Mouse (Mus musculus): ENCODE results near the gene Gm43951.

Gm43951 gene

GRCm38 (mm10) chr11:72206341-72207203, at the start of gene Gm43951:
Gene Gm43951 (minus strand): TSS chr11:72206840.
- no peak for DNase-seq

GRCm38 (mm10) chr11:72256441-72256840, 49.8 kb upstream of the Gm43951 start:
- DNase-seq, result no peak

- no peak for DNase-seq
Measured at GRCm38 (mm10) chr11:72255629-72256028, 49.0 kb upstream of the Gm43951 start.

- no peak for DNase-seq
Measured at GRCm38 (mm10) chr11:72245196-72245753, 38.6 kb upstream of the Gm43951 start.

GRCm38 (mm10) chr11:72240062-72240860, 33.6 kb upstream of the Gm43951 start:
- no peak for DNase-seq

GRCm38 (mm10) chr11:72234013-72234412, 27.4 kb upstream of the Gm43951 start:
- no peak for DNase-seq

- no peak for DNase-seq
Measured at GRCm38 (mm10) chr11:72232991-72233390, 26.4 kb upstream of the Gm43951 start.

GRCm38 (mm10) chr11:72232068-72232467, 25.4 kb upstream of the Gm43951 start:
- DNase-seq, result no peak

- no peak for DNase-seq
Measured at GRCm38 (mm10) chr11:72228513-72228912, 21.9 kb upstream of the Gm43951 start.

GRCm38 (mm10) chr11:72226901-72227300, 20.3 kb upstream of the Gm43951 start:
- DNase-seq, result no peak

- DNase-seq, result peak; percentile 43
Measured at GRCm38 (mm10) chr11:72226020-72226791, 19.6 kb upstream of the Gm43951 start.

- peak; percentile 70 for DNase-seq
Measured at GRCm38 (mm10) chr11:72224865-72225264, 18.2 kb upstream of the Gm43951 start.

GRCm38 (mm10) chr11:72223414-72223813, 16.8 kb upstream of the Gm43951 start:
- no peak for DNase-seq

- no peak for DNase-seq
Measured at GRCm38 (mm10) chr11:72221278-72221677, 14.6 kb upstream of the Gm43951 start.

GRCm38 (mm10) chr11:72217116-72217515, 10.5 kb upstream of the Gm43951 start:
- no peak for DNase-seq

- peak; percentile 80 for DNase-seq
Measured at GRCm38 (mm10) chr11:72215410-72215797, 8.8 kb upstream of the Gm43951 start, which contains the start of gene Med31. Gene Med31 (minus strand): TSS chr11:72215592.

GRCm38 (mm10) chr11:72214591-72215409, 8.2 kb upstream of the Gm43951 start:
- DNase-seq, result peak; percentile 89

- DNase-seq, result no peak
Measured at GRCm38 (mm10) chr11:72207834-72208377, 1.3 kb upstream of the Gm43951 start.

GRCm38 (mm10) chr11:72207204-72207833, 679 bp upstream of the Gm43951 start, which contains the start of the genes 4933427D14Rik and Txndc17:
Gene 4933427D14Rik (minus strand): TSS chr11:72207459.
Gene Txndc17 (plus strand): TSS chr11:72207547.
- peak; percentile 79 for DNase-seq

- no peak for DNase-seq
Measured at GRCm38 (mm10) chr11:72205256-72205655, 1.4 kb downstream of the Gm43951 start.

GRCm38 (mm10) chr11:72203440-72203839, 3.2 kb downstream of the Gm43951 start:
- DNase-seq, result no peak

All from cerebellum, adult 11 months (tissue).